Mouse (Mus musculus): Measurements from ENCODE around the gene Cfap99.

DNA sequence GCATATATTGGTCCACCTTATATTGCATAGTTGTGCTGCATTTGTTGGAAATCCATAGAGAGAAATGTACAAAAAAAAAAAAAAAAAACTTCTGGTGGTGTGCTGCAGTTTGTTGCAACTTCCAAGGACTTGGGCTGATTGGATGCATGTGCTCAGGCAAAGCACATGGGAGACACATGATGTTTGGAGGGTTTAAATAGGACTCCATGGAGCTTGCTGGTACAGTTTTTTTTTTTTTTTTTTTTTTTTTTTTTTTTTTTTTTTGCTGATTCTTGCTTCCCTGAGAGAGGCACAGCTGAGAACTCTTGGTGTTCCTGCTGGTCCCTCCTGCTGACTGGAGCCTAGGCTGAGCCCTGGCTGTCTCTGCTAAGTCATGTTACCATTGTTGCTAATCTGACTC, 74.7 kb downstream of the Cfap99 start:
- TF ChIP-seq POLR2A (IDR thresholded peaks at IDR 0.05; ENCODE audit: borderline replicate concordance, control insufficient read depth, low read depth, low read length), result no peak
- no peak for TF ChIP-seq CTCF (IDR thresholded peaks at IDR 0.05; ENCODE audit: control insufficient read depth, insufficient read depth, low read length)

All from bone marrow, adult 2 months (tissue).